Mouse (Mus musculus): ENCODE measurements around the gene Msh5.

DNA sequence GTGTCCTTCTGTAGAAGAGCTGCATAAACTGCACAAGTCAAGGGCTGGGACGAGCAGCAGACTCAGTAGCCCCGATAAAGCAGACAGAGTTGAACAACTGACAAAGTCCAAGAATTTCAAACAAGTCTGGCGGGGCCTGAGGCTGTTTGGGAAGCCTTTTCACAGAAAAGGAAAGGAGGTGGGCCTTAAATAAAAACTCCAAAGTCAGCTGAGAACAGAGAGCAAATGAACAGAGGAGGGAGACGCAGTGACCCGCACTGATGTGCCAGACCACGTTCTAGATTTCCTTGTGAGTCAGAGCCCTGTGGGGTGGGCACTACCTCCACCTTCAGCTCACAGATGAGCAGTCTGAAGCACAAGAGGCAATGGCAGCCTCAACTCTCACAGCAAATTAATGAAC lies 11.6 kb downstream of the Msh5 start:
- TF ChIP-seq CTCF (IDR thresholded peaks at IDR 0.05; ENCODE audit: low read depth): no peak
- no peak for TF ChIP-seq EP300 (optimal IDR thresholded peaks at IDR 0.05)

All from stomach, postnatal 0 days (tissue).